Mouse (Mus musculus) CH12.LX (cell line): ENCODE results near the gene Tdrd9. TPM values are rescaled to one million over a fixed set of nuclear protein-coding genes. Genes with fewer than 3 reads are reported as not detected.

Experiments
- DNase-seq: peaks from one replicate; pipeline ENCODE4 v3.0.0-alpha.2; 2013; ENCODE audit errors: extremely low read depth
- H3K27ac ChIP-seq: 2 replicates; pipeline ENCODE4 v1.5.1; 2012; ENCODE audit warnings: low read depth, mild to moderate bottlenecking, control low read depth, moderate library complexity; ENCODE audit not compliant: insufficient read depth
- H3K27me3 ChIP-seq: replicated peaks from 2 replicates; pipeline ENCODE3; 2012; ENCODE audit warnings: inconsistent platforms
- H3K36me3 ChIP-seq, 2 experiments: replicated peaks in 1 of 2; 2 replicates each; pipeline versions ENCODE3 to v1.6.1; 2012; ENCODE audit warnings: inconsistent platforms in 1 of 2, low read length in 1 of 2, mild to moderate bottlenecking in 1 of 2, mixed read lengths in 1 of 2, moderate library complexity in 1 of 2; ENCODE audit not compliant: control insufficient read depth in 1 of 2, insufficient read depth in 1 of 2
- H3K4me1 ChIP-seq, 2 experiments: 2 replicates each; pipeline ENCODE4 v1.6.1; 2012; ENCODE audit warnings: inconsistent platforms in 1 of 2, moderate library complexity in 1 of 2; ENCODE audit not compliant: insufficient read depth in 2 of 2, control insufficient read depth in 1 of 2
- H3K4me2 ChIP-seq: 2 replicates; pipeline ENCODE4 v1.6.1; 2012; ENCODE audit warnings: low read depth, mild to moderate bottlenecking, control low read depth; ENCODE audit not compliant: poor library complexity, insufficient read depth, severe bottlenecking
- H3K4me3 ChIP-seq, 3 experiments: fragments of 150-350 bp in 1 of 3; sonication (generic) in 1 of 3; replicated peaks in 1 of 3; 2 replicates each; pipeline versions ENCODE3 to v1.5.1; 2011 to 2012; ENCODE audit warnings: low read depth in 2 of 3, low read length in 2 of 3, mild to moderate bottlenecking in 2 of 3, moderate library complexity in 2 of 3, control low read depth in 1 of 3, improper control_type of control experiment in 1 of 3, inconsistent platforms in 1 of 3, mixed read lengths in 1 of 3; ENCODE audit not compliant: poor library complexity in 1 of 3
- H3K79me2 ChIP-seq: replicated peaks from 2 replicates; pipeline ENCODE4 v1.6.1; 2012; ENCODE audit warnings: mild to moderate bottlenecking, moderate library complexity; ENCODE audit not compliant: control insufficient read depth, poor library complexity, insufficient read depth, severe bottlenecking; ENCODE audit errors: extremely low read depth
- H3K9ac ChIP-seq: 2 replicates; pipeline ENCODE4 v1.6.1; 2012; ENCODE audit warnings: low read depth, mild to moderate bottlenecking, control low read depth, moderate library complexity; ENCODE audit not compliant: insufficient read depth
- H3K9me3 ChIP-seq: replicated peaks from 2 replicates; pipeline ENCODE3; 2012; ENCODE audit warnings: low read length, inconsistent platforms, mixed read lengths
- BHLHE40 ChIP-seq: IDR thresholded peaks from 2 replicates; pipeline ENCODE4 v1.6.1; 2011; ENCODE audit warnings: mild to moderate bottlenecking, low read depth, low read length, improper control_type of control experiment
- CTCF ChIP-seq, 2 experiments: IDR thresholded peaks in 1 of 2; conservative IDR thresholded peaks in 1 of 2; 2 replicates each; pipeline ENCODE4 v1.5.1; 2011 to 2012; ENCODE audit warnings: low read depth in 2 of 2, low read length in 2 of 2, improper control_type of control experiment in 1 of 2, inconsistent platforms in 1 of 2, mild to moderate bottlenecking in 1 of 2, moderate library complexity in 1 of 2
- EP300 ChIP-seq: IDR thresholded peaks from 2 replicates; pipeline ENCODE4 v1.6.1; 2011; ENCODE audit warnings: low read length, improper control_type of control experiment
- ETS1 ChIP-seq: conservative IDR thresholded peaks from 2 replicates; pipeline ENCODE4 v1.6.1; 2012; ENCODE audit warnings: low read depth, mild to moderate bottlenecking, inconsistent platforms, low read length, improper control_type of control experiment, moderate library complexity
- GABPA ChIP-seq: IDR thresholded peaks from 2 replicates; pipeline ENCODE4 v1.6.1; 2012; ENCODE audit warnings: low read depth, low read length, improper control_type of control experiment, inconsistent platforms; ENCODE audit not compliant: insufficient replicate concordance
- HCFC1 ChIP-seq: IDR thresholded peaks from 2 replicates; pipeline ENCODE4 v1.6.1; 2012; ENCODE audit warnings: low read depth, mild to moderate bottlenecking, inconsistent platforms, low read length, improper control_type of control experiment
- KAT2A ChIP-seq: IDR thresholded peaks from 2 replicates; pipeline ENCODE4 v1.6.1; 2012; ENCODE audit warnings: low read length, improper control_type of control experiment, inconsistent platforms; ENCODE audit not compliant: insufficient replicate concordance
- MAFK ChIP-seq: IDR thresholded peaks from 2 replicates; pipeline ENCODE4 v1.6.1; 2011; ENCODE audit warnings: low read length, improper control_type of control experiment; ENCODE audit not compliant: insufficient replicate concordance
- MYC ChIP-seq: IDR thresholded peaks from 2 replicates; pipeline ENCODE4 v1.6.1; 2011; ENCODE audit warnings: low read depth, mild to moderate bottlenecking, improper control_type of control experiment, low read length
- NRF1 ChIP-seq: IDR thresholded peaks from 2 replicates; pipeline ENCODE4 v1.6.1; 2014; ENCODE audit warnings: low read depth, mild to moderate bottlenecking, inconsistent platforms, low read length, improper control_type of control experiment, moderate library complexity
- PAX5 ChIP-seq: IDR thresholded peaks from 2 replicates; pipeline ENCODE4 v1.6.1; 2012; ENCODE audit warnings: low read length, inconsistent platforms, mixed read lengths
- RAD21 ChIP-seq: IDR thresholded peaks from 2 replicates; pipeline ENCODE4 v1.6.1; 2011; ENCODE audit warnings: low read depth, mild to moderate bottlenecking, low read length, improper control_type of control experiment, moderate library complexity
- RCOR1 ChIP-seq: conservative IDR thresholded peaks from 2 replicates; pipeline ENCODE4 v1.6.1; 2012; ENCODE audit warnings: low read depth, mild to moderate bottlenecking, inconsistent platforms, low read length, improper control_type of control experiment
- SMC3 ChIP-seq: IDR thresholded peaks from 2 replicates; pipeline ENCODE4 v1.6.1; 2011; ENCODE audit warnings: low read depth, low read length, improper control_type of control experiment
- TBP ChIP-seq: conservative IDR thresholded peaks from 2 replicates; pipeline ENCODE4 v1.6.1; 2011; ENCODE audit warnings: low read depth, low read length, improper control_type of control experiment
- UBTF ChIP-seq: IDR thresholded peaks from 2 replicates; pipeline ENCODE4 v1.6.1; 2012; ENCODE audit warnings: low read depth, mild to moderate bottlenecking, inconsistent platforms, low read length, improper control_type of control experiment, moderate library complexity
- USF1 ChIP-seq: IDR thresholded peaks from 2 replicates; pipeline ENCODE4 v1.6.1; 2014; ENCODE audit warnings: low read depth, mild to moderate bottlenecking, inconsistent platforms, low read length, improper control_type of control experiment
- USF2 ChIP-seq: conservative IDR thresholded peaks from 2 replicates; pipeline ENCODE4 v1.6.1; 2011; ENCODE audit warnings: low read depth, low read length, improper control_type of control experiment
- ZC3H11A ChIP-seq: IDR thresholded peaks from 2 replicates; pipeline ENCODE4 v1.6.1; 2012; ENCODE audit warnings: low read depth, mild to moderate bottlenecking, inconsistent platforms, low read length, improper control_type of control experiment
- ZKSCAN1 ChIP-seq: IDR thresholded peaks from 2 replicates; pipeline ENCODE4 v1.6.1; 2012; ENCODE audit warnings: low read depth, inconsistent platforms, low read length, improper control_type of control experiment, borderline replicate concordance
- dilution Hi-C: fragments of 300-500 bp; cut with MboI; formaldehyde crosslinking; loops from 2 replicates; pipeline ENCODE4 v1.14.3; 2020; ENCODE audit warnings: low sequenced_read_pairs; ENCODE audit not compliant: extremely low pct_unique_long_range_greater_than_20kb, extremely low pct_ligation_motif_present
- in situ Hi-C: fragments of 300-500 bp; cut with MboI; formaldehyde crosslinking; loops from 3 replicates; pipeline ENCODE4 v1.14.3; 2019; ENCODE audit warnings: low sequenced_read_pairs, low pct_ligation_motif_present, low pct_unique_long_range_greater_than_20kb, mixed read lengths
- polyA plus RNA-seq: library from polyadenylated mRNA; unstranded; fragments of >175 nt; gene quantifications from 2 replicates; pipeline ENCODE4 v1.2.1, GENCODE M21; 2012; ENCODE audit warnings: low read depth; ENCODE audit not compliant: insufficient read length
- total RNA-seq, 2 experiments: library from RNA; depleted of rRNA; stranded (reverse); fragments of 300-350 nt in 1 of 2; fragments of >200 nt in 1 of 2; gene quantifications; 2 replicates each; pipeline ENCODE4 v1.2.3; 2012 to 2014

Tdrd9 gene
- total and polyA plus RNA-seq, 3 experiments, result not detected

DNA sequence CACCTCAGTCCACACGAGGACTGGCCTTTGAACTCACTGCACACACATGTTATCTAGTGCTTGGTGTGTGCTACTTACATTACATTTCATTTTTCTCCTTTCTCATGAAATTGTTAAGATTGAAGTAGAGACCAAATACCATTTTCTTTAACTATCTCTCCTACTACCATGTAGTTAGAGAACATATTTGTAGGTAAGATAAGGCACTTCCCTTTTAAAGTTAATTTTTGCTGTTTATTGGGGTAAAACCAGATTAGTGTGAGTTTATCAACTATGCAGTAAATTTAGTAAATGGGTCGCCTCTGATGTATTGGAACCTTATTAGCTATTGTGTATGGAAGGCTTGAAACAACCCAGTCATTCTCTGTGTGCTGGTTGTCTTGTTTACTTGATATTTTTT lies 11.8 kb downstream of the Tdrd9 start:
- in situ Hi-C loops (no loop called here), dilution Hi-C loops (no loop called here)
- H3K9ac ChIP-seq, result no peak overlapping the region
- no peak overlapping the region for H3K27ac ChIP-seq
- H3K79me2 ChIP-seq, result no peaks in the 10 kb centered on the region
- H3K27me3 ChIP-seq, result peaks cover 31% of the 10 kb centered on the region
- H3K36me3 ChIP-seq, result no peaks in the 10 kb centered on the region
- no peaks in the 10 kb centered on the region for H3K9me3 ChIP-seq
- no peak overlapping the region for H3K4me3 ChIP-seq
- H3K4me2 ChIP-seq, result no peak overlapping the region
- TF ChIP-seq MYC, result no peak
- TF ChIP-seq MAFK, result no peak
- TF ChIP-seq USF2, result no peak
- no peak for TF ChIP-seq ETS1
- TF ChIP-seq RCOR1, result no peak
- TF ChIP-seq NRF1, result no peak
- TF ChIP-seq KAT2A, result no peak
- H3K4me1 ChIP-seq, result peaks cover 5 to 12% of the 10 kb centered on the region in 2 experiments; a peak in 3 of 4 replicates
- no peak for DNase-seq

DNA sequence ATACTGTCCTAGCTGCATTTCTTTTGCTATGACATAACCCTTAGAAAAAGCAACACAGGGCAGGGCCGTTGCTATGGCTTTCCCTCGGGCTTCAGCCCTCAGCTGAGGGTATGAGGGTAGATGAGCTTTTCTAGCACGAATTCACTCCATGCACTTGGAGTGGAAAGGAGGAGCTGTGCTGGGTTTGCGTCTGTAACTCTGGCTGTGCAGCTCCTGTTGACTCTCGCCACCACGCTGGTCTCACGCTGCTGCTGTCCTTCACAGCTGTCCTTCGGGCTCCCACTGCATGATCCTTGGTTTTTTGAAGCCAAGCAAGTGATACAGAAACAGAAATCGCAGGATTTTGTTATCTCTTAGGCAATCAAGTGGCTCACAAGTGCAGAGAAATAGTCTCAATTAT lies 15.4 kb downstream of the Tdrd9 start:
- dilution Hi-C loops (no loop called here), in situ Hi-C loops (no loop called here)
- no peaks in the 10 kb centered on the region for H3K9me3 ChIP-seq

DNA sequence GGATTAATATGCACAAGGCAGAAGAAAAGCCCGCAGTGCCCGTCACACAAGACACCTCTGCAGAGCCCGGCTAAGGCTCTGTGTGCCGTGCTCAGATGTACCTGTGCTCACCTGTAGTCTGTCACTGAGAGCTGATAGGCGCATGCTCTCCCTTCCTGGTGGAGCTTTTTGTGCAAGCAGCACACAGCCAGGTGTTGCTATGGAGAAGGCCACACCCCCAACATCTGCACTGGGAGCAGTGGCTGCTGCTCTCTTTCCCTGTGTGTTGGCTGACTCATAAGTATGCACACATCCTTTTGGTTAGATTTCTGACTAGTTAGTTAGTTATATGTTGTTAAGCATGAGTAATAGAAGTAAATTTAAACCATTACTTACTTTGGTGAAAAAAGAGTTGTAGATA lies 21.3 kb downstream of the Tdrd9 start:
- no peak for DNase-seq
- TF ChIP-seq TBP, result no peak
- no peak for TF ChIP-seq EP300
- TF ChIP-seq RAD21, result no peak
- no peak for TF ChIP-seq GABPA
- no peak for TF ChIP-seq CTCF (conservative IDR thresholded peaks at IDR 0.05 in 1 of 2, IDR thresholded peaks at IDR 0.05 in 1 of 2; ENCODE audit: low read depth in 2 of 2, low read length in 2 of 2)
- no peaks in the 10 kb centered on the region for H3K4me1 ChIP-seq
- H3K27ac ChIP-seq, result no peak overlapping the region
- H3K79me2 ChIP-seq, result no peaks in the 10 kb centered on the region
- no peak overlapping the region for H3K9ac ChIP-seq
- H3K36me3 ChIP-seq, result no peaks in the 10 kb centered on the region
- H3K4me3 ChIP-seq, result no peak overlapping the region
- in situ Hi-C loops, result no loop called here
- peaks cover 38% of the 10 kb centered on the region for H3K27me3 ChIP-seq
- H3K4me2 ChIP-seq, result no peak overlapping the region
- dilution Hi-C loops, result no loop called here
- H3K9me3 ChIP-seq, result peaks cover 18% of the 10 kb centered on the region

More for the DNA sequence above, 15.4 kb downstream of the Tdrd9 start:
- Histone ChIP-seq H3K4me1 (peaks cover 2 to 11% of the 10 kb centered on the region in 2 experiments; a peak in 2 of 4 replicates), H3K9ac (no peak overlapping the region), H3K27ac (no peak overlapping the region), H3K27me3 (peaks cover 43% of the 10 kb centered on the region), H3K4me2 (no peak overlapping the region), H3K79me2 (no peaks in the 10 kb centered on the region), H3K4me3 (no peak overlapping the region), H3K36me3 (no peaks in the 10 kb centered on the region)
- TF ChIP-seq USF2 (no peak), HCFC1 (no peak), KAT2A (no peak), EP300 (no peak), ETS1 (no peak), TBP (no peak), BHLHE40 (no peak), CTCF (conservative IDR thresholded peaks at IDR 0.05 in 1 of 2, IDR thresholded peaks at IDR 0.05 in 1 of 2; ENCODE audit: low read depth in 2 of 2, low read length in 2 of 2) (no peak), UBTF (no peak), MYC (no peak), GABPA (no peak), NRF1 (no peak), ZC3H11A (no peak), SMC3 (no peak), ZKSCAN1 (no peak), USF1 (no peak), PAX5 (no peak)
- DNase-seq, result no peak
